Mouse (Mus musculus) spleen, postnatal 36 days (tissue): ENCODE measurements around the gene Foxc1.

Source experiments
- DNase-seq, 2 experiments: peaks; one replicate each; pipeline ENCODE4 v3.0.0; 2022; ENCODE audit warnings: low spot score in 2 of 2, mixed read lengths in 1 of 2

Foxc1 gene

DNA sequence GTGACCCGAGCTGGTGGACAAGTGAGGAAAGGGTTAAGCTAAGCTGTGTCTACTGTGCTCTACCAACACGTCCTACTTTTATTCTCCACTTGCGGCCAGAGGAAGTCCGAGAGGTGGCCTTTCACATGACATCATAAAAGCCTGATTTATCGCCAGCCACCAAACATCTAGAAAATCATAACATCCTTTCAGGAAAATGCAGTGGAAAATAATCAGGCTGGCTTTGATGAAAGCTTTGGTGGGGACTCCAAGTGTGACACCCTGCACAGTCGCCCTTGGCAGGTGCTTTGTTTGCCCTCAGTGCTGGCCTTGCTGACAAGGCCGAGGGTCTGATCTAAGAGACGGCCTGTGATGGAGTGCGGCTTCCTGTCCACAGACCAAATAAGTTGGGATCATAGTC is 23.9 kb downstream of the Foxc1 start:
- DNase-seq, result no peak

DNA sequence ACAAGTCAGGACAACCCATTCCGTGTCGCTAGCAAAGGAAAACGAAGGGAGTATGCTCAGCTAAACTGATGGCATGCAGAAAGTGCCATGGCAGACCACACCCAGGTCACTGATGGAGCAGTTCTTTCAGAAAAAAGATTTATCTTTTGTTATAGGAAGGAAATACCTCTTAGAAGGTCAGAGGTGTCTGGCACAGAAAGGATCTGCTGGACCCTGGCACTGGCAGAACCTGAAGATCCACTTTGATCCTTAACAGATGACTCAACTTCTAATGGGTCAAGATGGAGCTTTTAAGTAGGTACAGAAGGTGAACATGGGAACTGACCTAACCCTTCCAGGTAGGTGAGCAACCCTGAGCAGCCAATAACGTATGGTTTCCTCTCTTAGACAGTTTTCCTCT is 29.4 kb downstream of the Foxc1 start:
- DNase-seq, result no peak

DNA sequence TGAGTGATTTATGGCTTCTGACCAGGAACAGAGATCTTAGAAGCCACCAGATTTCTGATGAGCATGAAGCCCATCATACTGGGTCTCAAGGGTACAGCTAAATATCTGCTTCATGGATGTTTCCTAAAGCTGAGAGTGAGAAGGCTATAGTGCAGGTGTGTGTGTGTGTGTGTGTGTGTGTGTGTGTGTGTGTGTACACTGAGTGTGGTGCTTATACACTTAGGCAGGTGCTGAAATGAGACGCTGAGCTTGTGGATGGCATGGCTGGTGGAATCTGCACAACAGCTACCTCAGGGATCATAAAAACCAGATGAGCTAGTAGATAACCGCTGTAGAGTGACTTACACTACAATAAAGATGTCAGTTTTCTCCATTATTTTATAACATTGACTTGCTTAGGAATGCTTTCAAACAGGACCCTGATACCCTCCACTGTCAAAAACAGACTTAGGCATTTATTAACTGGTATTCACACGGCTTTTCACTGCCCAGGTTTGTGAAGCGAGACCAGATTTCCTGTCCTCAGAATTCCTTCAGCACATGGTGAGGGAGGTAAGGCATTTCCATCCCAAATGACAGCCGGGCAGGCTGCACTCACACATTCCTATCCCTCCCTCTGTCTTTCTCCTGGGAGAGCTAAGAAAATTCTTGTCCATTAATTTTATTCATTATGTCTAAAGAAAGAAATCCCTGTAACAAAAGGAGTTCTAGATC is 43.0 kb downstream of the Foxc1 start:
- no peak for DNase-seq

DNA sequence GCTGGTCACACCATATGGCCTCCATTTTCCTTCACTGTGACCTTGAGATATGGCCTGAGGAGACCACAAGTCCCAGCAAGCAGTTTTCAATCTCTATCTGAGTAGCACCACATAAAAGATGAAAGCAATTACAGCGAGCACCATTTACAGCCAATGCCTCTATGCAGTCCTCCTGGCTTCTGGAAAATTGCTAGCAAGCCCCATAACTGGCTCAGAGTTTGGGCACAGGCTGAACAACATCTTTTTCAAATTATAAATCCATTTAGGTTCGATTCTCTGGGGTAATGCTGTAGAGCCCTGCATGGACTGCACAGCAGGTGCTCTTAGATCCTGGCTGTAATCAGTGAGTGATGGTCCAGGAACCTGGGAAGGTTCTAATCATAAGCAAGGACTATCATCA is 47.1 kb downstream of the Foxc1 start:
- no peak for DNase-seq

DNA sequence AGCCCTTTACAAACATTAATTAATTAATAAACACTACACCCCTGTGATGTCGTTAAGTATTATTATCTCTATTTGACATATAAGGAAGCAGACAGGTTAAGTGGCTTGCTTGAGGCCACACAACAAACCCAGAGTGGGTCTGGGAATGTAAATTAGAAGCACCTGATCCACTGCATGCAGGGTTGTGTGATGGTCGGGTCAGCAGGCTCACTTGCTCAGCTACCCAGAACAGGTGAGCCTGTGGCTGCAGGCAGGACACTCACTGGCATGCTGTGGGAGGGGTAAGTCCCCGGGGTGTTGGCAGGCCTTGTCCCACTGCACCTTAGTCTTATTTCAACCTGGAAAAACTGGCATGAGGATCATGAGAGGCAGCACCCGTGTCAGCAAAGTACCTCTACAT is 47.6 kb downstream of the Foxc1 start:
- no peak for DNase-seq

DNA sequence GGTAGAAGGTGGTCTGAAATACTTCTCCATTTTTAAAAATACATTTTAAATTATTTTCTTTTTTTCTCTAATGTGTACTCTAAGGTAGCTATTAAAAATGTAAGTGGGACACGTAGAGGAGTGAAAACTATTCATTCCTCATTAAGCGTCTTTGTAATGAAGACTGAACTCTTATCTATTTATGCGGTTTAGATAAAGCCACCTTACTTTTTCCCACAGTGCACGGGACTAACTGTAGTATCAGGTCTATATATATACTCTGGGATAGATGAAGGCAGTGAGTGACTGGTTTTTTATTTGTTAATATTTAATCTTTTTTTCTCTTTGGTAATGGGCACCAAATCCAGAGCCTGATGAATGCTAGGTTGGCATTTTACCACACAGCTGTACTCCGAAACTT is 53.8 kb downstream of the Foxc1 start:
- no peak for DNase-seq
